Comparison of ENCODE assay signal across 26 mouse cellular contexts in the genomic region with DNA sequence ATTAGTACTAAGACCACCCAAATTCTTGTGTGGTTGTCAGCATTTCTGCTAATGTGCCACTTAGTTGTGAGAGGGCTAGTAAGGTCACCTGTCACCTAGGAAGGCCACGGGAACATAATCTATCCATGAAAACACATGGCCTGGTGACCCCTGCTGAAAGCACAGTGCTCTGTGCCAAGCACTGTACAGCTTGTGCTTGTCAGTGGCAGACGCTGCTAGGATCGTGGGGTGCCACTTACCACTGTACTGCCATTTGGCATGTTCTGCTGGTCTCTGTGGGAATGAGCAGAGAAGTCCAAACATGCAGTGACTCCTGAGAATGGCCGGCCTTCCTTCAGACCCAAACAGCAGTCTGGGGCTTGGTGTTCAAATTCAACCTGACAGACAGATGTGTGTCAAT.
DNase-seq lines count a peak whose midpoint lies in the region; ATAC-seq and TF ChIP-seq lines count a peak whose summit lies in the region.
"Had no signal": no experiment of that assay in that cellular context is flagged by ENCODE, and none has a peak within 500 bp of the region (broad histone marks: within the 10 kb centered on the region; RNA-seq: fewer than 3 reads in every experiment).

No protein-coding gene starts in this region.

- no peaks in the 10 kb centered on the region for H3K27me3 ChIP-seq in midbrain, postnatal 0 days (ENCODE audit: insufficient read depth, low read length)
- H3K27me3 ChIP-seq in midbrain, embryonic 10.5 days (ENCODE audit: low read depth, poor library complexity, severe bottlenecking), result no peaks in the 10 kb centered on the region
- H3K27me3 ChIP-seq in forebrain, embryonic 16.5 days (replicated peaks; ENCODE audit: control insufficient read depth, insufficient read depth, low read length), result no peaks in the 10 kb centered on the region
- H3K27me3 ChIP-seq in neural tube, embryonic 15.5 days (replicated peaks), result no peaks in the 10 kb centered on the region
- H3K27me3 ChIP-seq: embryonic facial prominence, embryonic 15.5 days; forebrain, embryonic 12.5 days; liver, embryonic 13.5 days; neural tube, embryonic 13.5 days; stomach, embryonic 15.5 days had no signal

- no peak for TF ChIP-seq CTCF in midbrain, postnatal 0 days (IDR thresholded peaks at IDR 0.05)

- no peak overlapping the region for H3K4me2 ChIP-seq in midbrain, postnatal 0 days (ENCODE audit: low read depth, low read length, poor library complexity, severe bottlenecking)
- no peak overlapping the region for H3K4me2 ChIP-seq in forebrain, embryonic 16.5 days (ENCODE audit: low read length)
- H3K4me2 ChIP-seq in neural tube, embryonic 15.5 days, result no peak overlapping the region
- H3K4me2 ChIP-seq: embryonic facial prominence, embryonic 15.5 days; forebrain, embryonic 12.5 days; liver, embryonic 13.5 days; neural tube, embryonic 13.5 days; stomach, embryonic 15.5 days had no signal

- H3K4me1 ChIP-seq in midbrain, postnatal 0 days (ENCODE audit: insufficient read depth, low read length), result no peaks in the 10 kb centered on the region
- H3K4me1 ChIP-seq in midbrain, embryonic 10.5 days, result no peaks in the 10 kb centered on the region
- no peaks in the 10 kb centered on the region for H3K4me1 ChIP-seq in forebrain, embryonic 16.5 days (replicated peaks; ENCODE audit: control insufficient read depth, insufficient read depth, low read length)
- H3K4me1 ChIP-seq in neural tube, embryonic 15.5 days, result no peaks in the 10 kb centered on the region
- H3K4me1 ChIP-seq: embryonic facial prominence, embryonic 10.5 days; embryonic facial prominence, embryonic 15.5 days; forebrain, embryonic 12.5 days; liver, embryonic 13.5 days; neural tube, embryonic 13.5 days; stomach, embryonic 15.5 days had no signal

- peaks cover 51% of the 10 kb centered on the region for H3K36me3 ChIP-seq in midbrain, postnatal 0 days (ENCODE audit: insufficient read depth, low read length)
- peaks cover 77% of the 10 kb centered on the region for H3K36me3 ChIP-seq in midbrain, embryonic 10.5 days
- H3K36me3 ChIP-seq in forebrain, embryonic 16.5 days (ENCODE audit: control insufficient read depth, insufficient read depth), result peaks cover 46% of the 10 kb centered on the region
- H3K36me3 ChIP-seq in neural tube, embryonic 15.5 days, result peaks cover 51% of the 10 kb centered on the region

- H3K9me3 ChIP-seq in midbrain, postnatal 0 days (ENCODE audit: low read length), result no peaks in the 10 kb centered on the region
- no peaks in the 10 kb centered on the region for H3K9me3 ChIP-seq in midbrain, embryonic 10.5 days (replicated peaks)
- H3K9me3 ChIP-seq in forebrain, embryonic 16.5 days (ENCODE audit: control insufficient read depth, low read length), result no peaks in the 10 kb centered on the region
- H3K9me3 ChIP-seq in neural tube, embryonic 15.5 days (replicated peaks), result no peaks in the 10 kb centered on the region
- H3K9me3 ChIP-seq: embryonic facial prominence, embryonic 10.5 days; embryonic facial prominence, embryonic 15.5 days; forebrain, embryonic 12.5 days; liver, embryonic 13.5 days; neural tube, embryonic 13.5 days; stomach, embryonic 15.5 days had no signal

- no peak for ATAC-seq in midbrain, postnatal 0 days (ENCODE audit: low FRiP score)
- ATAC-seq in forebrain, embryonic 16.5 days, result no peak
- no peak for ATAC-seq in neural tube, embryonic 15.5 days (ENCODE audit: low FRiP score)
- ATAC-seq: intestine, embryonic 16.5 days; lung, postnatal 0 days had no signal

- H3K9ac ChIP-seq in midbrain, postnatal 0 days (replicated peaks; ENCODE audit: low read length, poor library complexity, severe bottlenecking), result no peak overlapping the region
- H3K9ac ChIP-seq in forebrain, embryonic 16.5 days (replicated peaks; ENCODE audit: low read depth, low read length), result no peak overlapping the region
- H3K9ac ChIP-seq in neural tube, embryonic 15.5 days (replicated peaks), result no peak overlapping the region
- H3K9ac ChIP-seq: embryonic facial prominence, embryonic 15.5 days; forebrain, embryonic 12.5 days; liver, embryonic 13.5 days; neural tube, embryonic 13.5 days; stomach, embryonic 15.5 days had no signal

- 84% methylated on average over 4 of the region's 4 CpGs for WGBS in midbrain, postnatal 0 days
- 91% methylated on average over 4 of the region's 4 CpGs for WGBS in midbrain, embryonic 10.5 days
- 84% methylated on average over 4 of the region's 4 CpGs for WGBS in forebrain, embryonic 16.5 days
- 92% methylated on average over 4 of the region's 4 CpGs for WGBS in neural tube, embryonic 15.5 days

- no peak overlapping the region for H3K27ac ChIP-seq in midbrain, postnatal 0 days (ENCODE audit: low read depth, low read length)
- H3K27ac ChIP-seq in midbrain, embryonic 10.5 days (replicated peaks), result no peak overlapping the region
- H3K27ac ChIP-seq in forebrain, embryonic 16.5 days (ENCODE audit: low read length), result no peak overlapping the region
- no peak overlapping the region for H3K27ac ChIP-seq in neural tube, embryonic 15.5 days (replicated peaks)
- H3K27ac ChIP-seq: embryonic facial prominence, embryonic 10.5 days; embryonic facial prominence, embryonic 15.5 days; forebrain, embryonic 12.5 days; kidney, postnatal 0 days; liver, embryonic 13.5 days; neural tube, embryonic 13.5 days; stomach, embryonic 15.5 days had no signal

- H3K4me3 ChIP-seq in midbrain, postnatal 0 days (ENCODE audit: low read depth, low read length), result no peak overlapping the region
- H3K4me3 ChIP-seq in midbrain, embryonic 10.5 days, result no peak overlapping the region
- no peak overlapping the region for H3K4me3 ChIP-seq in forebrain, embryonic 16.5 days (replicated peaks; ENCODE audit: low read length)
- no peak overlapping the region for H3K4me3 ChIP-seq in neural tube, embryonic 15.5 days (replicated peaks)
- H3K4me3 ChIP-seq: embryonic facial prominence, embryonic 10.5 days; embryonic facial prominence, embryonic 15.5 days; forebrain, embryonic 12.5 days; liver, embryonic 13.5 days; neural tube, embryonic 13.5 days; stomach, embryonic 15.5 days had no signal

- peak; percentile 21 for DNase-seq in midbrain, postnatal 0 days (ENCODE audit: low spot score)
- no peak for DNase-seq in midbrain, embryonic 10.5 days (ENCODE audit: low spot score)
- DNase-seq in cerebellum, adult 18-20 months, result peak; percentile 27 to 50
- DNase-seq in cerebellum, postnatal 10 days, result peak; percentile 71 to 82
- DNase-seq in ovary, postnatal 10 days (ENCODE audit: low spot score), result no peak
- DNase-seq: adrenal gland, postnatal 25 days; B cell, adult 2 months; gastrocnemius, postnatal 14 days; heart, postnatal 14 days; kidney, adult 8-10 months; liver, embryonic 13.5 days; lung, adult 18-20 months; lung, postnatal 4 days; retina, postnatal 1 day; right cerebral cortex, postnatal 14 days; thymus, postnatal 25 days had no signal

Comparison
In these comparisons a context has a peak if more than half of its experiments do, and no peak if none do; other contexts are left out.
1. DNase-seq: peak in midbrain, postnatal 0 days (single experiment), cerebellum, adult 18-20 months (2 of 2) and cerebellum, postnatal 10 days (2 of 2); none in midbrain, embryonic 10.5 days (single experiment) and ovary, postnatal 10 days (single experiment).